Mouse (Mus musculus) right cerebral cortex, postnatal 4 days (tissue): Measurements from ENCODE around the gene Gm28047.

ENCODE experiments used
- DNase-seq: peaks from one replicate; pipeline ENCODE4 v3.0.0-alpha.2; 2022

Gene Gm28047

GRCm38 (mm10) chr15:102474520-102474919 lies 150.3 kb downstream of the Gm28047 start:
- DNase-seq = no peak
